Mouse (Mus musculus): ENCODE measurements at regions not wholly inside any gene's neighbourhood (a gene's known extent, or its start where the extent isn't known, plus 50 kb on each side); places are given as distances from the start of the nearest gene placed in this dataset.

DNA sequence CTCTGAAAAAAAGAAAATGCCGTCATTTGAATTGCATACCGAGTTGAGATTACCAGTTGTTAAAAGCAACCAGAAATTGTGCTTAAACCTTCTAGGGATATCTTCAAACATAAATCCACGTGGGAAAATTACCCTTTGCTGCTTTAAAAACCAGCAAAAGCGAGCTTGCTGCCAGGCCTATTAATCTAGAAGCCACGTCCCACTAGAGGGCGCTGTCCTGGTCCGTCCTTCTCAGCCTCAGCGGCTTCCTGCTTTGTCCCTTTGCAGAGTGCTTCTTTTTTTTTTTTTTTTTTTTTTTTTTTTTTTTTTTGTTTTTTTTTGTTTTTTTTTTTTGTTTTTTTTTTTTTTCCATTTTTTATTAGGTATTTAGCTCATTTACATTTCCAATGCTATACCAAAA lies 173.9 kb downstream of the Cand1 start:
- TF ChIP-seq CTCF (IDR thresholded peaks at IDR 0.05; ENCODE audit: control insufficient read depth, insufficient read depth, insufficient read length) (peak; percentile 19), USF1 (IDR thresholded peaks at IDR 0.05; ENCODE audit: low read depth) (no peak), MYOG (IDR thresholded peaks at IDR 0.05; ENCODE audit: control insufficient read depth, extremely low read depth, insufficient read length) (no peak), MYOD1 (IDR thresholded peaks at IDR 0.05; ENCODE audit: control insufficient read depth, insufficient read length, low read depth) (no peak), MAX (IDR thresholded peaks at IDR 0.05) (no peak), FOSL1 (IDR thresholded peaks at IDR 0.05; ENCODE audit: insufficient read depth, low read length, poor library complexity, severe bottlenecking) (no peak)

Measured in C2C12 (cell line).